Mouse (Mus musculus) olfactory bulb, adult 2 months (tissue): ENCODE measurements at regions not wholly inside any gene's neighbourhood (a gene's known extent, or its start where the extent isn't known, plus 50 kb on each side); places are given as distances from the start of the nearest gene placed in this dataset.

Experiments used
- CTCF ChIP-seq: fragments of 200-500 bp; IDR thresholded peaks from 2 replicates; pipeline ENCODE4 v1.5.1; 2012; ENCODE audit warnings: low read depth, mild to moderate bottlenecking, low read length, moderate library complexity; ENCODE audit not compliant: insufficient read depth
- POLR2A ChIP-seq: fragments of 200-500 bp; IDR thresholded peaks from 2 replicates; pipeline ENCODE4 v1.6.1; 2012; ENCODE audit warnings: mild to moderate bottlenecking, low read depth, low read length, moderate library complexity; ENCODE audit not compliant: insufficient read depth

DNA sequence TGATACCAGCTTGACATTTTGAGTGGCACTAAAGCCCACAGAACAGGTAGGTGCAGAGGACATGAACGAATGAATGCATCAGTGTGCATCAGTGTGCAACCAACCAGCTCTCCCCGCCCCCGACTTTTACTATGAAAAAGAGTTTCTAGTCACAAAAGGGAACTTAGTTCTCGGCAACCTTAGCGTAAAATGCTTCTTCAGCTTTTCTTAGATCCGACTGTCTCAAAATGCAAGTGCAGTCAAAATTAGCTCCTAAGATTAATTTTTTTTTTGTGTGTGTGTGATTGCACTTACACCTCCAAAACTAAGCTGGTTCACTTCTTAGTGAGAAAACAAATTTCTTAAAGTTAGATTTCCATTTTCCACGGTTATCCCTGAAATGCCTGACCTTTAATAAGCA is 77.1 kb upstream of the Zeb2 start:
- TF ChIP-seq CTCF (no peak), POLR2A (no peak)
